Mouse (Mus musculus) adrenal gland, postnatal 10 days (tissue): Measurements from ENCODE around the gene Traf3ip1. TPM values are rescaled to one million over a fixed set of nuclear protein-coding genes. Genes with fewer than 3 reads are reported as not detected.

Source experiments
- total RNA-seq, 2 experiments: library from RNA; stranded (reverse); gene quantifications; 2 replicates each; pipeline ENCODE4 v1.2.3; 2021

Gene Traf3ip1
- total RNA-seq, 2 experiments from 2014 or later, result 8.0 to 9.1 TPM

Other genes with a start within 250 kb of the Traf3ip1 start
- 10 to 100 TPM; 59.2 to 61.7 TPM for gene Ube2f, start 244.3 kb upstream of the Traf3ip1 start, total RNA-seq
- 10 to 100 TPM; 22.8 to 23.4 TPM for gene Scly, start 196.3 kb upstream of the Traf3ip1 start, total RNA-seq
- gene Espnl, start 172.6 kb upstream of the Traf3ip1 start, total RNA-seq, result under 1 TPM in 1 of 2 experiments, not detected in 1; 0.09 TPM
- gene Klhl30, start 143.6 kb upstream of the Traf3ip1 start, total RNA-seq, result 1 to 10 TPM; 2.1 to 5.8 TPM
- 1 to 10 TPM; 1.0 to 2.2 TPM for gene Erfe, start 128.2 kb upstream of the Traf3ip1 start, total RNA-seq
- 10 to 100 TPM; 82.9 to 83.7 TPM for gene Ilkap, start 95.8 kb upstream of the Traf3ip1 start, total RNA-seq
- gene Hes6, start 80.6 kb upstream of the Traf3ip1 start, total RNA-seq, result 100 to 1,000 TPM in 1 of 2 experiments, 10 to 100 TPM in 1; 49.5 to 137 TPM
- 10 to 100 TPM; 15.6 to 37.9 TPM for gene Per2, start 35.3 kb upstream of the Traf3ip1 start, total RNA-seq
- gene Asb1, start 45.9 kb downstream of the Traf3ip1 start, total RNA-seq, result 10 to 100 TPM; 18.3 to 19.9 TPM